Comparison of ENCODE assay signal across 9 mouse cellular contexts in genomic region chr6:31660778-31661177, GRCm38 (mm10).
DNase-seq lines count a peak whose midpoint lies in the region; ATAC-seq lines count a peak whose summit lies in the region.
"Had no signal": no experiment of that assay in that cellular context is flagged by ENCODE, and none has a peak within 500 bp of the region (broad histone marks: within the 10 kb centered on the region; RNA-seq: fewer than 3 reads in every experiment).

No protein-coding gene starts in this region.

- 9% methylated on average over 8 of the region's 8 CpGs for WGBS in embryonic facial prominence, embryonic 14.5 days
- WGBS in liver, embryonic 13.5 days (ENCODE audit: insufficient replicate concordance), result 7% methylated on average over 8 of the region's 8 CpGs
- 18% methylated on average over 8 of the region's 8 CpGs for WGBS in neural tube, embryonic 11.5 days

- peaks cover 11% of the 10 kb centered on the region for H3K27me3 ChIP-seq in embryonic facial prominence, embryonic 14.5 days (replicated peaks; ENCODE audit: control insufficient read depth, insufficient read depth, low read length)
- no peaks in the 10 kb centered on the region for H3K27me3 ChIP-seq in liver, embryonic 13.5 days
- H3K27me3 ChIP-seq in neural tube, embryonic 11.5 days (ENCODE audit: control insufficient read depth, insufficient read depth, low read length), result no peaks in the 10 kb centered on the region

- peak; percentile 66 to 69 for DNase-seq in adrenal gland, postnatal 36 days
- peak; percentile 64 for DNase-seq in embryonic facial prominence, embryonic 14.5 days (ENCODE audit: low spot score)
- peak; percentile 77 to 84 for DNase-seq in heart, postnatal 10 days
- peak; percentile 49 to 69 for DNase-seq in kidney, postnatal 25 days
- peak; percentile 67 for DNase-seq in liver, embryonic 13.5 days
- peak; percentile 74 for DNase-seq in neural tube, embryonic 11.5 days (ENCODE audit: low spot score)
- peak; percentile 38 for DNase-seq in testis, postnatal 14 days (ENCODE audit: low spot score)

- H3K4me1 ChIP-seq in embryonic facial prominence, embryonic 14.5 days (ENCODE audit: control insufficient read depth, insufficient read depth, low read length), result peaks cover 4% of the 10 kb centered on the region
- H3K4me1 ChIP-seq in liver, embryonic 13.5 days (replicated peaks), result peaks cover 56% of the 10 kb centered on the region
- H3K4me1 ChIP-seq in neural tube, embryonic 11.5 days (ENCODE audit: control insufficient read depth, insufficient read depth, low read length), result no peaks in the 10 kb centered on the region; the same call in 1 of the 2 replicates

- H3K9ac ChIP-seq in embryonic facial prominence, embryonic 14.5 days (ENCODE audit: low read depth, low read length), result no peak overlapping the region
- 0 out of 2 replicates have a peak overlapping the region, but pooled peaks have one; percentile 14 for H3K9ac ChIP-seq in liver, embryonic 13.5 days
- no peak overlapping the region for H3K9ac ChIP-seq in neural tube, embryonic 11.5 days (ENCODE audit: low read length)

- no peak overlapping the region for H3K4me2 ChIP-seq in embryonic facial prominence, embryonic 14.5 days (ENCODE audit: low read depth, low read length)
- H3K4me2 ChIP-seq in liver, embryonic 13.5 days, result peak overlapping the region; percentile 13; the same call in 1 of the 2 replicates
- H3K4me2 ChIP-seq in neural tube, embryonic 11.5 days (ENCODE audit: low read depth), result no peak overlapping the region

- no peaks in the 10 kb centered on the region for H3K36me3 ChIP-seq in embryonic facial prominence, embryonic 14.5 days (ENCODE audit: control insufficient read depth, insufficient read depth, low read length)
- H3K36me3 ChIP-seq in liver, embryonic 13.5 days, result no peaks in the 10 kb centered on the region
- no peaks in the 10 kb centered on the region for H3K36me3 ChIP-seq in neural tube, embryonic 11.5 days (ENCODE audit: control insufficient read depth, insufficient read depth, low read length)

- H3K9me3 ChIP-seq in embryonic facial prominence, embryonic 14.5 days (ENCODE audit: control insufficient read depth, low read length), result no peaks in the 10 kb centered on the region
- H3K9me3 ChIP-seq in liver, embryonic 13.5 days (replicated peaks), result no peaks in the 10 kb centered on the region
- H3K9me3 ChIP-seq in neural tube, embryonic 11.5 days (ENCODE audit: control insufficient read depth, low read length), result no peaks in the 10 kb centered on the region

- no peak overlapping the region for H3K27ac ChIP-seq in embryonic facial prominence, embryonic 14.5 days (replicated peaks; ENCODE audit: low read depth, low read length)
- peak overlapping the region; percentile 95; the same call in 1 of the 2 replicates for H3K27ac ChIP-seq in liver, embryonic 13.5 days
- no peak overlapping the region for H3K27ac ChIP-seq in neural tube, embryonic 11.5 days (ENCODE audit: low read depth, low read length)

- intact Hi-C loops in heart, postnatal 10 days (cut with DNase I), result loop anchor here (5.0 kb wide), 3 partner anchors 277 to 932 kb away; no protein-coding TSS in a partner anchor

- ATAC-seq in CD4-positive, CD25-positive, alpha-beta regulatory T cell, adult 4 months, result peak; percentile 39
- ATAC-seq in embryonic facial prominence, embryonic 14.5 days (ENCODE audit: low read depth), result peak; percentile 56; the same call in 1 of the 2 replicates
- ATAC-seq in liver, embryonic 13.5 days (ENCODE audit: low read depth), result no peak
- ATAC-seq in neural tube, embryonic 11.5 days (ENCODE audit: insufficient read depth, low FRiP score, low TSS enrichment), result no peak

- no peak overlapping the region for H3K4me3 ChIP-seq in embryonic facial prominence, embryonic 14.5 days (ENCODE audit: low read depth, low read length)
- H3K4me3 ChIP-seq in liver, embryonic 13.5 days (replicated peaks), result no peak overlapping the region
- H3K4me3 ChIP-seq in neural tube, embryonic 11.5 days (ENCODE audit: low read depth, low read length), result no peak overlapping the region
- H3K4me3 ChIP-seq: erythroblast, embryonic 14.5 days had no signal

Comparison
In these comparisons a context has a peak if more than half of its experiments do, and no peak if none do; other contexts are left out.
1. ATAC-seq: peak in CD4-positive, CD25-positive, alpha-beta regulatory T cell, adult 4 months (single experiment) and embryonic facial prominence, embryonic 14.5 days (single experiment); none in liver, embryonic 13.5 days (single experiment) and neural tube, embryonic 11.5 days (single experiment).
2. Peak in every context shown above with its lines, with median percentiles within 50 percentile points of each other: DNase-seq.